Mouse (Mus musculus) frontal cortex, postnatal 10 days (tissue): Measurements from ENCODE around the gene Myo6.
A peak's percentile ranks its signal among the peaks of the same experiment; 100 is the strongest.

ENCODE experiments used
- DNase-seq, 2 experiments: peaks; one replicate each; pipeline ENCODE4 v3.0.0; 2022; ENCODE audit warnings: low spot score in 2 of 2, mixed read lengths in 1 of 2

Myo6 gene

DNA sequence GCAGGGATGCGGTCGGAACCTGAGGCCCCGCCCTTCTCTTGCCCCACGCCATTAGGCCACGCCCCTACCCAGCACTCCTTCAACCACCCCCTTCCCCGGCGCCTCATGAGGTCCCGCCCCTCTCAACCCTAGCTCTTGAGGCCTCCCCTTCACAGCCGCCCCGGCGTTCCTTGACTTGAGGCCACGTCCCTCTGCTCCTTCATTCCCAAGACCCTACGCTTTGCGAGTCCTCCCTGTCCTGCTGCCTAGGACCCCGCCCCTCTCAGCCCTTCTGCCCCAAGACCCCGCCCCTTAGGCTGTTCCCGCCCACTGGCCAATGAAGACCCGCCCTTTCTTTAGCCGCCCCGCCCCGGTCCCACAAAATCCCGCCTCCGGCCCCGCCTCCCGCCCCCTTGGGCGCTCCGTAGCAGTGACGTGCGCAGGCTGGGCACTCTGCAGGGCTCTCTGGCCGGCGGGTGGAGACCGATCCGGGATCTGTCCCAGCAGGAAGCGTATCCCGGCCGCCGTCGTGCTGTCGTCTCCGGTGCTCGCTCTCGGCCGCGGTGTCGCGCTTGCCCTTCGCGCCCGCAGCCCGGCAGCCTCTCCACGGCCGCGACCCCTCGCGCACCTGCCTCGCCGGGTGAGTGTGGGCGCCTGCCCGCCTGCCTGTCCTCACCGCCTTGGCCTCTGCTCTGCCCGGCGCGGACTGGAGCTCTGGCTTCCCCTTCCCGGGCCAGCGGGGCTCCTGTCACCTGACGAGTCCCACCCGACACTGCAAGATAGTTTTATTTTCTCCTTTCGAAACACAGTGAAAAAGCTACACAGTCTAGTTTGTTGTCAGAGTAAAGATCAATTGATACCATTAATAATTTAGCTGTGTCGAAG is at the start of gene Myo6:
Myo6 (plus strand) TSS at position 421 of the 864 bp plus-strand sequence.
- peak; percentile 83 to 91 for DNase-seq

DNA sequence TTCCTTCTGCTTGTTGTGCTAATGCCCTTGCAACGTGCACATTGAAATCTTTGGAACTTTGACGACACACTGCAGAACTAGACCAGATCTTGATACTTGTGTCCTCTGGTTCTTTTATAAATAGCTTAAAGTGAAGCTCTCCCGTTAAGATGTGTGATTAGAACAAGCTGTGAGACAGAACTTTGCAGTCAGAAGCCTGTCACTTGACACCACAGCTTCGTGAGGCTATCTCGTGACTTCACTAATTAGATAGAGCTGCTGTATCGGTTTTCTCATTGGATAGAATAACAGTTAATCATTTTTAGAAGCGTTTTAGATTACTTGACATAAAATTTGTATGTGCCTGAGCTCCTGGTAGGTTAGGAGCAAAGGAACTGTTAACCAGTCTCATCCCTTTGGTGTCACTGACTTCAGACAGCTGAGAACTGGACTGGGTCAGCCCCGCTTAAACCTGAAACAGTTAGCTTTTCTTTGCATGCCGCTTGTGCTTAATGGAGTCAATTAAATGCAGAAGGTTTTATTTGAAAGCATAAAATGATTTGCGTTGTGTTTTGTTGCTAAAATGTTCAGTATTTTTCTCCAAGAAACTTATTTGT is 18.7 kb upstream of the Myo6 start:
- DNase-seq, result no peak

DNA sequence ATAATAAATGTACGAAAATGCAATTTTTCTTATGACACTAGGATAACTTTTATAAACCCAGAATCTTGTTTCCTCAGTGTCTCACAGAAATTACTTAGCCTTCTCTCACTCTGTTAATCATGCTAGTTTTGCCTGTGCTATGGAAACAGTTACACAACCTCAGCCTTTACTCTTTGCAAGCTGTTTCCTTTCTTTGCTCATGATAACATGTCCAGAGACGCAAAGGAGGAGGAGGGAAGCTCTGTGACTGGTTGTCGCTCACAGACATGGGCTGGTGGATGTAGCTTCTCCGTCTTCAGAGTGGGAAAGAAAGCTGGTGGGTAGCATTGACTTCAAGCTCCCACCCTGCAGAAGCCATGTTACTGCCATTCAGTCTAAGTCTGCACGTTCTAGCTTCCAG is 15.2 kb upstream of the Myo6 start:
- DNase-seq, result no peak

DNA sequence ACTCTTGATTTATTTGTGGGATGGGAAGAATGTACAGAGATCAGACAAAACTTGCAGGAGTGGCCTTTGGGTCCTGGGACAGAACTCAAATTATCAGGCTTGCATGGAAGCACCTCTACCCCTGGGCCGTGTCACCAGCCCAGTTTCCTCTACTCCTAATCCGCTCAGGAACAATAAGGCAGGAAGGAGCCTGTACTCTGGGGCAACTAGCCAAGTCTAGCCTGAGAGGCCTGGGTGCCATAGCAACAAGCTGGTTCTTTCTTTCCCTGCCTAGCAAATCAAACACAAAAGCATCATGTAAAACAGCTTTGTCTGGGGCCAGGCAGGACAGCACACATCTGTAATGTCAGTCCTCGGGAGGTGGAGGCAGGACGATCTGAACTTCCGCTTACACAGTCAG is 9.6 kb upstream of the Myo6 start:
- DNase-seq, result peak; percentile 27 to 41

DNA sequence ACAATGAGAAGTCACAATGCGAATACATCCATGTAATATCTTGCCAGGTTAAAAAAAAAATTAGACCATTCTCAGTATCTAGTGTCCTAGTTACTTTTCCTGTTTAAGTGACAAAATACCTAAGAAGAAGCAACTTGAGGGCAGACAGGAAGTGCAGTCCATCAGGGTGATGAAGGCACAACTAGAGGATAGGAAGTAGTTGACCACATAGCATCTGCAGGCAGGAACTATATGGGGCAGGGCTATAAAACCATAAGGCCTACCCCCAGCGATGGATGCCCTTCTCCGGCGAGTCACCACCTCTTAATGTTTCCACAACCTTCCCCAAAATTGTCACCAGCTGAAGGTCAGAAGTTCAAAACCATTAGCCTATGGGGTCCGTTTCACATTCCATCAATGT is 8.1 kb upstream of the Myo6 start:
- no peak for DNase-seq

DNA sequence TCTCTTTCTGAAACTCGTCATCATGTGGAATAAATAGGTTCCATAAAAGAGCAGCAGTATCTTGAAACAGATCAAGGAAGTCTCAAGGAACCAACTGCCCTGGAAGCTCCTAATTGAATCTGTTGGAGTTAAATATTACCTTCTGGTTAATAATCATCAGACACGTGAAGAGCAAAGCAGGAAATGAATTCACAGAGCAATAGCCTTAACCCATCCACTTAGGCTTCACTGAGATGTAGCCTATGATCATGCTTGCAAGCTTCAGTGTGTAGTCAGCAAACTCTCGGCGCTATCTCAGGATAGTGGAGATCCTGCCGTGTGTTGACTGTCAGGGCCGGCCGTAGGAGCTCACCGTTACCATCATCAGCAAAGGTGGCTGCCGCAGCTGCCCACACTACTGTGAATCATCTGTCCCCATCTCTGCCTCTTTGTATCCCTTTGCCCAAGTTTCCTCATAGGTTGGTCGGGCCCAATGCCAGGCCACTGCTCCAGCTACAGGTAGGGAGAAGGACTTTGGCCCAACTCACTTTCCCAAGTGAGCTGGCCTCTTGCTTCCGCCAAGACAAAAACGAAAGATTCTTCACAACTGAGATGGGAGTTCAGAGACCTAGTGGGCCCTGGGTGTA is 6.9 kb upstream of the Myo6 start:
- no peak for DNase-seq

DNA sequence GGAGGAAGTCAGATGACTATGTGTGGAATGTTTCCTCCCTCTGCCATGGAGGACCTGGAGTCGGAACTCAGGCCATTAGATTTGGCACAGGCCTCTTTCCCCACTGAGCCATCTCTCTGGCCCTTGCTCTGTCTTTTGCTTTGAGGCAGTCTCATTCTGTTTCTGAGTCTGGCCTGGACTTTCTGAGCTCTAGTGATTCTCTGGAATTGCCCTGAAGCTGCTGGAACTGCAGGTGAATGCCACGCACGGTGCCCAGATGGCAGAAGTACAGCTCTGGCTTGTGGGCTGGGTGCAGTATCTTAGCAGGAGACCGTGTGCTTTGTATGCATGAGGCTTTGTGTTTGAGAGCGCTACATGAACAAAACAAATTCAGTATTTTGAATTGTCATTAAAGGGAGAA is 5.9 kb upstream of the Myo6 start:
- no peak for DNase-seq

DNA sequence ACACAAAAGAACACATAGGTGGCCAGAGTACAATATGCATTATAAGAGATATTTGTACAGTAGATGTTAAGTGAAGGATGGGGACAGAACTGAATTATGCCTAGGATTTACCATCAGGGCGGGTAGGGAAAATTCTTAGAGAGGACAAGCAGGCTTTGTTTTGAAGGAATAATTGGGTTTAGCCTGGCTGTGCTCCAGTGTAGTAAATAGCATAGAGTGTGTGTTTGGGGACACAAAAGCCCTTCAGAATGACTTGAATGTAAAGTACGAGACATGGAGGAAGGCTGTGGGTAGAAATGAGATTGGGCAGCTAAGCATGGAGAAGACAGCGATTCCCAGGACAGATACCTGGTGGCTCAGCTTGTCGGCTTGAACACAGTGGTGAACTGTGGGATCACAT is 3.4 kb upstream of the Myo6 start:
- DNase-seq, result no peak

DNA sequence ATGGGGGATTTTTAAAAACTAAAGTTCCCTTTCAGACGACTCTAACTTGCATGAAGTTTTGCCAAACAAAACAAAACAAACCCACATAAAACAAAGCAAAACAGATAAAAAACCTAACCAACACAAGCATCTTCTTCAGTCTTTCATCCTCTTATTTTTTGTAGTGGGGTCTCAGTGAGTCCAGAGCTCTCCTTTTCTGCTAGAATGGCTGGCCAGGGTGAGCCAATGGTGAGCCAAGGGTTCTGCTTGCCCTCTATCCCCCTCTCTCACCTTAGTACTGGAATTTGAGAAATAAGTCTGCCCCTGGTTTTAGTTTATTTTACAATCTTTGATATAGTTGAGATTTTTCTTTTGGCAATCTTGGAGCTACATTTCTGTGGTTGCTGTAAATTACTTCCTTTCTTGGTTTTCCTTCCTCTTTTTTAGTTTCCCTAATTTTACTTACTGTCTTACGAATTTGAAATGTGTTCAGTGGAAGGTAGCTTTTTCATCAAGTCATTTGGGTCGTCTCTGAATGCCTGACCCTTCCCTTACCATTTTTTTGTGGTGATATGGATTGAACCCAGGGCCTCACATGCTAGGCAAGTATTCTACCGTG is 1.6 kb upstream of the Myo6 start:
- no peak for DNase-seq

DNA sequence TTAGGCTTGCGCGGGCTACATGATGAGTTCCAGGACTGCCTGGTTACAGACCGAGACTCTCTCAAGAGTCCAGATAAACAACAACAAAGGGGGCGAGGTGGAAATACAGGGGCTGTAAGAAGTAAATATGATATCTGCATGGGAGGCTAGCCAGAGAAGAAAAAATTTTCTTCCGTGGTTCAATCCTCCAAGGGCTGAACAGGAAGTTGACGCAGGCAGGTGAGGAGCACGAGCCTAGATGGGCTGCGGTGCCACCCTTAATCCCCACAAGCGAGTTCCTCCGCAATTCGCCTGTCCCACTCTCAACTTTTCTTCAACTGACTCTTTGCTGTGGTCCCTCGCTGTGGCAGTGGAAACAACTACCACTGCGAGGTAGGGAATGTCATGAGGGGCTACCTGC is 640 bp upstream of the Myo6 start:
- DNase-seq, result no peak

DNA sequence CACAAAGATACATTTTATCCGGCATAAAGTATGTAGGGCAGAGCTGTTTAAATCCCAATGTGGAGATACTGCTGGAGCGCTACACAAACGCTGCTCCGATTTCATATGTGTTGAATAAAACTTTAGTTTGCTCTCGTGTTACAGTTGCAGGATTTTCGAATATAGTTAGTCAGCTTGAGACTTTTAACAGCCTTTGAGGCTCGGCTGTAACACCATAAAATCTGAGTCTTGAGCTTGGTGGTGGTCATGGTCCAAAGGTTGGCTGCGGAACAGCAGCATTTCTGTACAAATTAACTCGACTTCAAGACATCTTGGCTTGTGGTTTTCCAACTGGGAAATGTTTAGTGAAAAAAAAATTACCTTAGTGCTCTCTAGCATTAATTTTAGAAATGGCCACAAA is 859 bp downstream of the Myo6 start:
- DNase-seq, result no peak

DNA sequence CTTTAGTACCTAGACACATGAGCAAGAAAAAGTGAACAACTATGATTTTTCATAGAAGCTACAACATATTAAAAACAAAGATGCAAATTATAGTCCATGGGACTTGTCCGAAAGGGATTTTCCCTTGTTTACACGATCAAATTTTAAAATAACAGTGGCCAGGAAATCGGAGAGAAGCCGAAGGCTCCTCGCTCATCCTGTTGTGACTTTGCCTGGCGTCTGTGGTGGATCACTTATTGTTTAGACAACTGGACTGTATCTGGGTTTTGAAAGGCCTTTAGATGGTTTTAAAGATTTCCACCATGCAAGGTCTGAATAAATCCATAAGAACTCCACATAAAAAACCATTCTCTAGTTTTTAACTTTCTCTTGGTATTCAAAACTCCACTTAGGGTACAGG is 1.6 kb downstream of the Myo6 start:
- no peak for DNase-seq

DNA sequence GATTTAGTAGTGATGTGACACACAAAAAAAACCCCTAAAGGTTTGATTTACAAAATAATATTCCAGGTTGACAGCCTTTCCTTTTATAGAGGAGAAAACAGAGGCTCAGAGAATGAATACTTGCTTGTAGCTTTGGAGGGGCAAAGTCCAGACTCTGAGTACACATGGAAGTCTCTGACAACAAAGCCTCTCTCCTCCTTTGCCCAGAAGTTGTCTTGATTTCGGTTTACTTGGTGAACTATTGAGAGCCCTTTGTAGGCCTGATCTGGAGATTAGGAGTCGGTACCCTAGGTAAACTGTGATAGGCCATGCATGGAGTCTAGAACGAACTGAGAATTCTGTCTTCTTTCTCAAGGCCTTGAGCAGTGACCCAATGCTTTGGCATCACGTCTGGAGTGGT is 2.3 kb downstream of the Myo6 start:
- DNase-seq, result no peak

DNA sequence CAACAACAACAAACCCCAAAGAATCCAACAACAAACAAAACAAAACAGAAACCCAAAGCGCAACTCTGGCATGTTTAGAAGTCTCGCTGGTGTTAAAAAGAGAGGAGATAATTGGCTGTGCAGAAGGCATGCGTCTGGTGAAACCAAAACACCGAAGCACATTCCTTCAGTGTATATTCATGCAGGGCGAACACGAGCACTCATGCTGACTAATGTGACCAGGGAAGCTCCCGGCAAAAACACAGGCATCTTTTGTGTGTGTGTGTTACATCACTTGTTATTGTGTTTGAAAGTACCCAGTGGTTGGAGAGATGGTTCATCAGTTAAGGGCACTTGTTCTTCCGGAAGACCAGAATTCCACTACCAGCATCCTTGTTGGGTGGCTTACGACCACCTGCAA is 4.7 kb downstream of the Myo6 start:
- no peak for DNase-seq

DNA sequence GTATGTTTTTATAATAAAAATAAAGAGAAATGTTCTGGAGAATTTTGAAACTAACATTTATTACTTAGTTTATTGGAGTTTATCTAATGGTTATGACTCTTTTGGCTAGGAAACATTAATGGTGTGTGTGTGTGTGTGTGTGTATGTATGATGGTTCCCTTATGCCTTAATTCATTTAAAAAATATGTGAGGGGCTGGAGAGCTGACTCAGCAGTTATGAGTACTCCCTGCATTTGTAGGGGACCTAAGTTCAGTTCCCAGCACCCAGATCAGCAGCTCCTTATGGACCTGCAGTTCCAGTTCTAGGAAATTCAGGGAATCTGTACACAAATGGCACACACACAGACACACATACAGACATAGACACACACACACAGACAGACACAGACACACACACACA is 6.4 kb downstream of the Myo6 start:
- no peak for DNase-seq

DNA sequence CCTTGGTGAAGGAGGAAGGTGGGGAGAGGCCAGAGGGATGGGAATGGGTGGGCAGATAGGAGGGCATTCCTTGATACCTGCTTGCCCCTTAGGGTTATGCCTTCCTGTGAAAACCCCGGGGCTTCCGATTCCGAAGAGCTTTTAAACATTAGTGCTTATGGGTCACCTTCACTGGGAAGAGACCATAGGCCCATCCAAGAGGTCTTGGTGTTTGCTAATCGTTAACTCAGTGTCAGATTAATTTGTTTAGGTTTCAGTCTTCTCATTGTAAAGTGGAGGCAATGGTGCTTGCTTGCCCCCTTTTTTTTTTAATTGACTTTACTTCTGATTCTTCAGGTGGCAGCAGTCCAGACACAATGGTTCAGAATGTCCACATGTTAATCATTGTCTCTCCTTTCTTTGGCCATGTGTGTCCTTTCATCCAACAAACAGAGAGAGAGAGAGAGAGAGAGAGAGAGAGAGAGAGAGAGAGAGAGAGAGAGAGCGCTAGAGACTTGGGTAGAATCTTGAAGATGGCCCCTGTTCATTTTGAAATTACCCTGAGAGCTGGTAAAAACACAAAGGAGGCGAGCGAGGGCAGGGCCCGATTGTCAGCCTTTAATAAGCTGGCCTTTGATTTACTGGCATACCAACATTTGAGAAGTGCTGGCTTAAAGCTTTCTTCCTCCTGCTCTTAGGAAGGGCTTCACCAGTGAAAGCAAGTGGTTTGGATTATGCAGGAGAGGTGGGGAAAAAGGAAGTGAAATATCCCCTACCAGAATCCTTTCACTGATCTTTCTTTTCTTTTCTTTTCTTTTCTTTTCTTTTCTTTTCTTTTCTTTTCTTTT is 7.8 kb downstream of the Myo6 start:
- DNase-seq, result no peak

DNA sequence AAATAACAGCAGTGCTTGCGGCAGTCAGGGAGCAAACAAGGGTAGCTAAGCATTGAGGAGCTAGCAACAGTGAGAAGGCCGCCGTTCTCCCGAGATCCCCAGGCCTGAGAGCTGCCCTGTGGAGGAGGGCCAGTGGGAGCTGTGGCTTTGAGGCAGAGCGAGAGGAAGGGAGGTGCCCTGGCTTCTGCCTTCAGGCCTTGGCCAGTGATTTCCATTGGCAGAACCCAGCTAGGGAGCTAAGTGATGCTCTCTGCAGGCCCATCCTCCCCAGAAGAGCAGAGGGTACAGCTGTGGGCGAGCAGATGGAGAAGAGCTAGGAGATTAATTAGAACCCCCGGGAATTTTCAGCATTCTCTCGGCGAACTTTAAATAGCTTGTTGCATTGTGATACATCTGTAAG is 8.8 kb downstream of the Myo6 start:
- peak; percentile 21 to 25 for DNase-seq

DNA sequence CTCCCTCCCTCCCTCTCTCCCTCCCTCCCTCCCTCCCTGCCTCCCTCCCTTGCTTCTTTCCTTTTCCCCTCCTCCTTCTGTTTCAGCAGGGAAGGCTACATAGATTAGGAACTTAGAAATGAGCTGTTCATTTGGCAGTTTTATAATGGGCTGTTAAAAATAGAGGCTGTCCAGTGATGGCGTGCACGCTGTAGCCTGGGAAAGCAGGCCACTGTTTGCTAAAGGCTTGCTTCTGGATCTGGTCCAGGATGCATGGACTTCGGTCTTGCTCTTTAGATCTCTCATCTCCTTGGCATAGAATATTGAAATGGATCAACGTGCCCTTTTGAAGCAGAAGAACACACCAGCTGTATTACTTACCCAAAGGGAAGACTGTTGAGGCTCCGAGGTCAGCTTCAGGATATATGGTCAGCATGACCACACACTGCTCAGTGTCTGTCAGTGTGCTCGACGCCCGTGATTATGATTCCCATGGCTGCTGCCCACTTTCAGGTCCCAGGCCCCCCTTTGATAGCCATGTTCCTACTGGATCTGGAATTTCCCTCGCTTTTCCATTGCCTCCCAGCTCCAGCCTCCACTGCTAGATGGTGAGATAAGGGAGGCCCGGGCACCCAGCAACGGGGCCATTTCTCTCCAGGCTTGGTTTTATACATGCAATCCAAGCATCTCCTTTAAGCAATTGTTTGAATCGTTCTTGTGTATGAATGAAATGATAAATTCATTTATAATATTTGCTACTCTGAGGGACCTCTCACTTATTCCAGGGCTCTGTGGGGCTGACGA is 12.1 kb downstream of the Myo6 start:
- no peak for DNase-seq

DNA sequence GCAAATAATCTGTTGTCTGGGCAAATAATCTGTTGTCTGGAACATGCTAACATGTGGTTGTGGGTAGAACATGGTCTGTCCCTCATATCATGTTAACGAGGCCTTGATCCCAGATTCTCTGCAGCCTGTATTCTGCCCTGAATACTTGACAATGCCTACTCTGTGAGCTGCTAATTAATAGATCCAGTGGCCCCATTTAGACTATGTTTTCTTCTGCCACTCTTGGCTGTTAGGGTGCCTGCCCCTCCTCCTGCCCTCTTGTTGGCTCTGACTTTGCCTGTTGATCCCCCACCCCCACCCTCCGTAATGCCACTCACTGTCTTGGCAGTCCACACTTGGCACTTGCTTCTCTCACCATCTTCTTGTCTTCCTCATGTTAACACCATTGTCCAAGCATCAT is 13.8 kb downstream of the Myo6 start:
- DNase-seq, result no peak

DNA sequence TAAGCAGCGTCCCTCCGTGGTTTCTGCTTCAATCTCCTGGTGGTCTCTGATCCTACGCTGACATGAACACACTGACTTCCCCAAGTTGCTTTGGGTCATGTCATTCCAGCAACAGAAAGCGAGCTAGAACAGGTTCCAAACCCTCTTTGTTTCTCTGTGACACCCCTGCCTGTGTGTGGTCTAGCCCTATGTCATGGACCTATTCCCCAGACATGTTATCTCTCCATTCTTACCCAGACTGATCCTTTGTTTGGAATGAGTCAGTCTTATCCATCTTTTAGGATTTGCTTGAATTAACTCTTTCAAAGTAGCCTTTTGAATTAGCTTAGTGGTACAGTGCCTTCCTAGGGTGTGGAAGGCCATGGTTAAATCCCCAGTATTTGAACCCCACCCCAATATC is 14.9 kb downstream of the Myo6 start:
- no peak for DNase-seq

DNA sequence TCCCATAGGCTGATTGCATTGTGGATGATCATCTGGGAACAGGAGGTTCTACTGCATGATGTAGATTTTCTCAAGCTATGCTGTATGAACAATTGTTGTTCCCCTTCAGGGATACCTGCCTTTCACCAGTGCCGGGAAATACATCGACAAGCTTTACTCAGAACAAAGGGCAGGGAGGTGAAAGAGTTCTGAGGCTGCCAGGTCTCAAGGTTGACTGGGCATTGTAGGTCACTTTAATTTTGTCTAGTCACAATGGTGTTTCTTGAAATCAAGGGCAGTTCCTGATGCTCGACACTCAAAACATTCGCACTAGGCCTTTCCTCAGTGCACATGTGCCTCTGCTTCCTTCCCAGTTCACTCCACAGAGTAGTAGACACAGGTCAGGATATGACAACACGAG is 15.9 kb downstream of the Myo6 start:
- DNase-seq, result no peak
